Mouse (Mus musculus): ENCODE data around the gene Nthl1.
A peak's percentile ranks its signal among the peaks of the same experiment; 100 is the strongest.

The Nthl1 gene

DNA sequence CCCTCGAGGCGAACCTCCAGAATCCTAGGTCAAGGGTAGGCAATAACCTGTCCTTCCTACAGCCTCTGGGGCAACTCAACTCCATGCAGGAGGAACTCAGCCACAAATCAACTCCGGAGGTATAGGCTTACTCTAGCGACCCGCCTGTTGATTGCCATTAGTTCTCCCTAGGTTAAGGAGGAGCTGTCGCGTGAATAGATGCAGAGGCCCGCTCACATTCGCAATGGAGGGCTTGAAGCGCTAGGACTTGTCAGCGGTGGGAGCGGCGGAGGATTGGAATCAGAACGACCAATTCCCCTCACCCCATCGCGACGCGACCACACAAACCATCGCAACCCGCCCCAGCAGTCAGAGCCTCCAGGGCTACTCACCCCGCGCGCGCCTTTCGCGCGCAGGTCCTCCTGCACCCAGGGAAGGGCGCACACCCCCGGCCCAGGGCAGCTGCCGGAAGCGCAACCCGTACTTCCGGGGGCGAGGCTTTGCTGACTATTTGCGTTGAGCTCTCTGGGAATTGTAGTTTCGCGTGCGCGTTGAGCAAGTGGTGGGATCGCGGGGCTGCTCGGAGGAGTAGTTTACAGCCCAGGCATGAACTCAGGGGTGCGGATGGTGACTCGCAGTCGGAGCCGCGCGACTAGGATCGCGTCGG lies at the start of gene Nthl1, which contains the start of gene Tsc2:
Nthl1 (plus strand) TSS at position 514 of the 646 bp plus-strand sequence.
Tsc2 (minus strand) TSS at position 464 of the 646 bp plus-strand sequence.
- peak; percentile 62 to 75 for DNase-seq (ENCODE audit: low spot score in 2 of 2)

DNA sequence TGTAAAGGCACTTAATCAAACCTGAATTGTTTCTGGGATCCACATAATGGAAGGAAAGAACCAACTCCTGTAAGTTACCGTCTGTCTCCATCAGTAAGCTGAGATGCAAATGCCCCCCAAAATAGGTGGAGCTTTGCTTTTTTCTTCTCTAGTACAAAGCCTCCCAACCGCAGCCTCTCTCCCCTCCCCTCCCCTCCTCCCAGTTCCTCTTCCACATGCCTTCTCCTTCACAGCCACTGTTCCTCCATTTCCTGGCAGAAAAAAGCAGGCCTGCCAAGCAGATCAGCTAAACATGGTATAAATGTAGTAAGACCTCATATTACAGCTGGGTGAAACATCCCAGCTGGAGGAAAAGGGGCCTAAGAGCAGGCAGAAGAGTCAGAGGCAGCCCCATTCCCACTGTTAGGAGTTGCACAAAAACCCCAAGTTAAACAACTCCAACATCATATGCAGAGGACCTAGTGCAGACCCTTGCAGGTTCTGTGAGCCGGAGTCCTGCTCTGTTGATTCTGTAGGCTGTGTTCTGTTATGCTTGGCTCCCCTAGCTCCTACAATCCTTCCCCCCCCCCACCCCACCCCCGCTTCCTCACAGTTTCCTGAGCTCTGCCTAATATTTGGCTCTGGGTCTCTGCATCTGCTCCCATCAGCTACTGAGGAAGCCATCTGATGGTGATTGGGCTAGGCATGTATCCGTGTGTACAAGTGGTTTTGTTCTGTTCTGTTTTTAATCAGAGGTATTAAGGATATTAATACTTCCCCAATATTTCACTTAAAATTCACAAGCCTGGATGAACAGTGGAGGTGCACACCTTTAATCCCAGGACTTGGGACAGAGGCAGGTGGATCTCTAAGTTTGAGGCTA lies 48.6 kb upstream of the Nthl1 start:
- no peak for DNase-seq (ENCODE audit: low spot score in 2 of 2)

DNA sequence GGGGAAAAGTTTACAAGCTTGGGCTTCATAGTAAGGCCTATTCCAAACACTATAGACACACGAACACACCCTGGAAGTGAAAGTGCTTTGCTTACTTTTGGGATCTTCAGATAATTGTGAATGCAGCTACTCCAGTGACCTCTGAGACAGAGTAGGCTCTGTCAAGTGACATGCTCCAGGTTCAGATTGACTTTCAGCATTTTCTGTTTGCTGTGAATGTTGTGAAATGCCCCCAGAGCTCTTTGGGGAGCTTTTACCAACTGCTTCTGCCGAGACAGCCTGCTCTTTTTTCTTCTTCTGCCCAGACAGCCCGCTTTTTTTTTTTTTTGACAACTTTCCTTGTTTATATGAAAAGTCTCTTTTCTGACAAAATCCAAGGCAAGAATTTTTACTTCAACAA lies 48.0 kb upstream of the Nthl1 start:
- no peak for DNase-seq (ENCODE audit: low spot score in 2 of 2)

DNA sequence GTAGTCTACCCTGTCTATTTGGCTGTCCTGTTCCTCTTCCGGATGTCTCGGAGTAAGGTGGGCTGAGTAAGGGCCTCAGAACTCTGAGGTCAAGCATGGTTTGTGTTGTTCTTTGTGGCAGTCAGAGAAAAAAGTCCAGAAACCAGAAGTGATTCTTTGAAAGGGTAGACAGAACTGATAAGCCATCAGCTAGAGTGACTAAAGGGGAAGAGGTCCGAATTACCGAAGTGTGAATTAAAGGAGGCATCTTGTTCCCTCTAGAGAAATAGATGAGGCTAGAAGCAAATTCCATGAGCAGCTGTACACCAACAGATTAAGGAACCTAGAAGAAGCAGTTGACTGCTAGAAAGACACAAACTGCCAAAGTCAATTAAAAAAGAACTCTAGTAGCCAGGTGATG lies 45.9 kb upstream of the Nthl1 start:
- DNase-seq (ENCODE audit: low spot score in 2 of 2) = no peak

DNA sequence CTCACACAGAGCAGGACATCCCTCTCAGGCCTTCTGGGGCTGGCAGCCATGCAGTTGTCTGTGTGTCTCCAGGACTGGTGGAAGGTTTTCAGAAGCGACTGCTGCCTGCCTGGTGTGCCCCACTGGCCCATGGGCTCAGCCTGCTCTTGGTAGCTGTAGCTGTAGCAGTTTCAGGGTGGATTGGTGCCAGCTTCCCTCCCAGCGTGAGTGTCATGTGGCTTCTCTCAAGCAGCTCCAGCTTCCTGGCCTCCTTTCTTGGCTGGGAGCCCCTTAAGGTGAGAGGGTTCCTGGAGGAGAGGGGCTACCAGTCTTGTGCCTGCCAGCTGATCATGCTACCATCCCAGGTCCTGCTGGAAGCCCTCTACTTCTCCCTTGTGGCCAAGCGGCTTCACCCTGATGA lies 41.5 kb upstream of the Nthl1 start:
- no peak for DNase-seq (ENCODE audit: low spot score in 2 of 2)

DNA sequence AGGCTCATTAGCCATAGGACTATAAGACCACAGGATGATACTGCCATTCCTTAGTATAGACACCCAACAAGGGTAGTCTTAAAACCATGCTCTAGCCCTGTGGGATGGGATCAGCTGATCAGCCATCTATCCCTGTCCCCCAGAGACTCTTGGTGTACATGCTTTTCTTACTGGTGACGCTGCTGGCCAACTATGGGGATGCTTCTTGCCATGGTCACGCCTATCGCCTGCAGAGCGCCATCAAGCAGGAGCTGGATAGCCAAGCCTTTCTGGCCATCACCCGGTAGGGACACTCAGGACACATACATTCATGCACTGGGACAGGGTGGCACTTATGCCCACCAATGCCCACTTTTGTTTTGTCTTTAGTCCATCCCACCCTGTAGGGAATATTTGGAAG lies 40.8 kb upstream of the Nthl1 start:
- no peak for DNase-seq (ENCODE audit: low spot score in 2 of 2)

DNA sequence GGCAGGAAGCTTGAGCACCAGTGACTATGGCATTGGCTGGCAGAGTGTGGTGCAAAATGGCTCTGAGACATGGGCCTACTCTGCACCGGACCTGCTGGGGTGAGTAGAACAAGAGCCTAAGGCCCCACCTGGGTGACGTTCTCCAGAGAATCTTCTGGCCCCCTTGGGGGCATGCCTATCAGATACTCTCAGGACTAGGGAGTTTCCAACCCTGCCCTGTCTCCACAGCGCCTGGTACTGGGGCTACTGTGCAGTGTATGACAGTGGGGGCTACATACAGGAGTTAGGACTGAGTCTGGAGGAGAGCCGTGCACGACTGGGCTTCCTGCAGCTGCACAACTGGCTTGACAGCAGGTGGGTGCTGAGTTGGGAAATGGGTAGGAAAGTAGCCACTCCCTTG lies 39.2 kb upstream of the Nthl1 start:
- no peak for DNase-seq (ENCODE audit: low spot score in 2 of 2)

DNA sequence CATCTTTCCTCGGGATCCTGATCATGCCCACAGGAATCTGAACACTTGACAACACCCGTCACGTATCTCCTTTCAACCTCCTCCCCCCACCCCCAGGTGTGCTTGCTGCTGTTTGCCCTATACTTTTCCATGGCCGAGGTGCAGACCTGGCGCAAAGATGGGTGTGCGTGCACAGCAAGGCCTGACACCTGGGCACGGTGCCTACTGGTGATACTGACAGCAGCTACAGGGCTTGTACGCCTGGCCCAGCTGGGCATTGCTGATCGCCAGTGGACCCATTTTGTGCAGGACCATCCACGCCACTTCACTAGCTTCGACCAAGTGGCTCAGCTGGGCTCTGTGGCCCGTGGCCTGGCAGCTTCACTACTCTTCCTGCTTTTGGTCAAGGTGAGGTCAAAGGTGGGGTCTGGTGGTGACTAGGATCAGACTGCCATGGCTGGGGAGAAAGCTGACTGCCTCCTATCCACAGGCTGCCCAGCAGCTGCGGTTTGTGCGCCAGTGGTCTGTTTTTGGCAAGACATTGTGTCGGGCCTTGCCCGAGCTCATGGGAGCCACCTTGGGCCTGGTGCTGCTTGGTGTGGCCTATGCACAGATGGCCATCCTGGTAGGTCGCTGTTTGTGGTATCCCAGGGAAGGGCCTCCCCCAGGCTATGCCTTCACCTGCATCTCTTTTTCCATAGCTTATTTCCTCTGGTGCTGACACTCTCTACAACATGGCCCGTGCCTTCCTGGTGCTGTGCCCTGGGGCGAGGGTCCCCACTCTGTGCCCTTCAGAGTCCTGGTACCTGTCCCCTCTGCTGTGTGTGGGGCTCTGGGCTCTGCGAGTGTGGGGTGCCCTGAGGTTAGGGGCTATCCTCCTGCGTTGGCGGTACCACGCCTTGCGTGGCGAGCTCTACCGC lies 38.2 kb upstream of the Nthl1 start:
- DNase-seq (ENCODE audit: low spot score in 2 of 2) = no peak

DNA sequence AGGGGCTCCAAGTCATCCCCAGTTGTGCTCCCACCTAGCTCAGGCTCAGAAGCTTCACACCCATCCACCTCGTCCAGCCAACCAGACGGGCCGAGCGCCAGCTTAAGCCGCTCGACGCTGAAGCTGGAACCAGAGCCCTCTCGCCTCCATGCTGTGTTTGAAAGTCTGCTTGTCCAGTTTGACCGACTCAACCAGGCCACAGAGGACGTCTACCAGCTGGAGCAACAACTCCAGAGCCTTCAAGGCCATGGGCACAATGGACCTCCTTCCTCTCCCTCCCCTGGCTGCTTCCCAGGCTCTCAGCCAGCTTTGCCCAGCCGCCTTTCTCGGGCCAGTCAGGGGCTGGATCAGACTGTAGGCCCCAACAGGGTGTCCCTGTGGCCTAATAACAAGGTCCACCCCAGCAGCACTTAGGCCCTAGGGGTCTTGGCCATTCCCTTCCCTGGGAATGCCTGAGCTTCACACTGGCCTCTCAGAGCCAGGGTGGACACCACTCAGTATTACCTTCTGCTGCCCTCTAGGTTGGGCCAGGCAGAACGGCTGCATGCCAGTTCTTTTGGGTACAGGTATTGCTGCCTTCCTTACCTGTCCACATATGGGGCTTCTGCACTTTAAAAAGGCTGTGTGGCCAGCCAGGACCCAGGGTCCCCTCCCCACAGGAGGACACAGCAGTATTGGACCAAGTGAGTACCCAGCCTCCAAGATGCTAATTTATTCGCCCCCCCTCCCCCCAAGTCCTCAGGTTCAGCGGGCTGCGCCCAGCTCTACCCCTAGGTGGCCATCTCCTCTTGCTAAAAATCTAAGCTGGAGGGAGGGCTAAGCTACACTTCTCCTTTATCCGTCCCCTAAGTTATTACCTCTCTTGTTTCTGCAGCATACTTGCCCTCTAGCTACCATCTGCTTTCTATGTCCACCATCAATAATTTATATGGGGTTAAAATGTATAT lies 37.1 kb upstream of the Nthl1 start:
- DNase-seq (ENCODE audit: low spot score in 2 of 2) = no peak

DNA sequence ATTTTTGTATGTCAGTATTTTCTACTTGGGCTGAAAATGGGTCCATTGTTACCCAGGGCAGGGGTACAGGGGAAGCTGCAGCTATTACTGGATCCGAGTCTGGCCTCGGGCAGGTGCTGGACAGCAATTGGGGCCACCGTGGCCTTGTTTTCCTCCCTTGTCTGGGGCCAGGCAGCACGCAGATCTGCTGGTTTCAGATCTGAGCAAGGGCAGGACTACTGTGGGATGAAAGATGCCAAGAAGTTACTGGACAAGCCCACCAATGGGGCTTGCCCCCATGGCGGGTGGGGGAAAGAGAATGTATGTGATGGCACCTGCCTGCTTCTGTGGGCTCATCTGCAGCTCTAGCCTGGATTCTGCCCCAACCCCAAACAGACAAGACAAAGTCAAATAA lies 36.4 kb upstream of the Nthl1 start:
- DNase-seq (ENCODE audit: low spot score in 2 of 2) = no peak

DNA sequence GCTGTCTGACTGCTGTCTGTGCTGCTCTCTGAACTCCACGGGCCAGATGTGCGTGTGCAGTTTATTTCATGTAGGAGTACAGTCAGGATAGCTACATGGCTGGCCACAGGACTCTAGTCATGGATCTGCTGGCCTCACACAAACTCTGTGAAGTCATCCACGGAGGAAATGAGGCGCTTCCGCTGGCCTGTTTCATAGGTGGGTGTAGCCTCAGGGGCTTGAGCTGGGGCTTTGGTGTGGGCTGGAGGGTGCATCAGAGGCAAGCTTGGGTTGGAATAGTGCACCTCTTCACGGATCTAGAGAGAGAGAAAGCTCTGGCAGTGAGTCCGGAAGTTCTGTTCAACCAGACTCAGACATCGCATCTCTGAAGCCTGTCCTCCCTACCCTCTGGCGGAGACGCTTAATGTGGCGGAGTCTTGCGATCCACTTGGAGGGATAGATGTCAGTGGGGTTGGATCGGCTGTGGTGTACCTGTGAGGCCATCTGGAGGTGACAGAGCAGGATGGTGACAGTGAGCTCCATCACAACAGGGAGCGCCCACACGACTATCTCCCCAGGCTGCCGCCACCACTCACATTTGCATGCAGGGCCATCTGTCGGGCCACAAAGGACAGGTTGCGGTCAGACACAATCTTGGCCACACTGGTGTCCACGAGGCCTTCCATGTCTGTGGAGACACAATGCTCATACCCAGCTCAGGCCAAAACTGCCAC lies 35.9 kb upstream of the Nthl1 start:
- DNase-seq (ENCODE audit: low spot score in 2 of 2) = no peak

DNA sequence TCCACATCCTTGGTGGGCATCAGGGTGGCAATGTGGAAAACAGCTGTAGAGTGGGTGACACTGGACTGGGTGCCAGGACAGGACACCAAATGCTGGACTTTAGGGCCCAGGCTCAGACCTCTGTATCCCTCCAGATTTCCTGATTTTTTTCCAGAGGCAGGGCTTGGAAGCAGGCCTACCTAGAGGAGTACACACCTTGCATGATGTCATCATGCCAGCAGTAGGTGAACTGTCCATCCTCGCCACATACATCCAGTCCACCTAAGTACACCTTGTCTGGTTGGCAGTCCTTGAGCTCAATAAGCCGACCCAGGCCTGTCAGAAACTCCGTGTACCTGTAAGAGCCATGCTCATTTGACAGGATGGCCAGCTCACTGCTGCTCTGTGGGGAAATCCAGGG lies 34.5 kb upstream of the Nthl1 start:
- no peak for DNase-seq (ENCODE audit: low spot score in 2 of 2)

DNA sequence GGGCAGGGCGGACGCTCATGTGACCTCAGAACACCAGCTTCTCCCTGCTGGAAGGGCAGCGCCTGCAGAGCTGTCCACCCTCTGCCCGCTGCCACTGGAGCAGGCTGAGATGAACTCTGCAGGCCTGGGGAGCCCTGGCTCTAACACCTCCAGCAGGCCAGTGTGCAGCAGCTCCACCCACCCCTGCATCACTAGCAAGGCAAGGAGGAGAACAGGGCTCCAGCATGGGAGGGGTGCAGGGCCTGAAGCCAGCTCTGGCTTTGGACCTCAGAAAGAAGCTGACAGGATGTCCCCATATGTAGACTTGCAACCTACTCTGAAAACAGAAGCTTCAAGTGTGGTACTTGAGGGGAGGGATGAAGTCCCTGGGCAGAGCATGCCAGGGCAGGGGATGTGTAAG lies 32.0 kb upstream of the Nthl1 start:
- DNase-seq (ENCODE audit: low spot score in 2 of 2) = no peak

DNA sequence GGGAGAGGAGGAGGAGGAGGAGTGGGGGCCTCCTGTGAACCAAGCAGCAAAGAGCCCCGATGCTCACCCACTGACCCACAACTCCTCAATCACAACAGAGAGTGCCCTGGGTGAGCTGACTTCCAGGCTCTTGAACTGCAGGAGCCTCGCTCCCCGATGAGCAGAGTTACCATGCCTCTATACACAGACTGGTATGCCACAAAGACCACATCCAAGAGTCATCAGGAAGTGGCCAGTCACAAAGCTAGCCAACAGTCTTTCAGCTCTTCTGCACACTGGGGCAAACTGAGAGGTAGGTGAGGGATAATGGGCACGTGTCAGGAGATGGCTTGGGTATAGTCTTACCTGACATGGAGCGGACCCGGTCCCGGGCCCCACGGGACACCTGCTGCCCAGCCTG lies 28.5 kb upstream of the Nthl1 start:
- DNase-seq (ENCODE audit: low spot score in 2 of 2) = no peak

DNA sequence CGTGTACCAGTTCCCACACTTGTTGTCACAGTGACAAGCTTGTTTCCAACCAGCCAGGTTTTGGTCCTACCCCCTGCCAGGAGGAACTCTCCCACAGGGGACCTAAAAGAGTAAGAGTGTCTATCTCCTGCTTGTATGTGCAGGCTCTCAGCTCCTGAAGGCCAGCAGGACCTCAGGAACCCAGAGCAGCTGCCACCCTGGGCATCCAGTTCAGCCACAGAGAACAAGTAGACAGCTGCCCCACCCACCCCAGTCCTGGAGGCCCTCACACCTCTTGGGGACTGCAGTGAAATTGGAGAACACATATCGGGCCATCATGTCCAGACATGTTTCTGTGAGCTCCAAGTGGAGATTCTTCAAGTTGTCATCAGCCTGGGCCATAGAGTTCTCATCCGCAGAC lies 27.9 kb upstream of the Nthl1 start:
- DNase-seq (ENCODE audit: low spot score in 2 of 2) = no peak

DNA sequence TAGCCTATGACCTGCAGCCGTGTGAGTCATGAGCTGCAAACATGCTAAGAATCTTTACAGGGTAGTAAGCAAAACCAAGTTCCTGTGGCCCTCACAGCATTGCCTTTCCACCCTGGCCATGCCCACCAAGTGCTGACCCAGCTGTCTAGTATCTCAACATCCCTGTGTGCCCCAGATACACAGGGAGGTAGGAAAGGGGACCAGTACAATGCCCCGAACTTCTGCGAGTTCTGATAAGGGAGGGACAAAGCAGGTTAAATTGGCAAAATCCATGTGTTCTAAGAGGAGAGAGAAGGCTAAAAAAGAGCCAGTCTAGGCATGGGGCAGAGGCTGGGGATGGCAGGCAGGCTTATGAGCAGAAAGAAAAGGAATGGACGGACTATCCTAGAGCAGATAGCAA lies 24.1 kb upstream of the Nthl1 start:
- no peak for DNase-seq (ENCODE audit: low spot score in 2 of 2)

DNA sequence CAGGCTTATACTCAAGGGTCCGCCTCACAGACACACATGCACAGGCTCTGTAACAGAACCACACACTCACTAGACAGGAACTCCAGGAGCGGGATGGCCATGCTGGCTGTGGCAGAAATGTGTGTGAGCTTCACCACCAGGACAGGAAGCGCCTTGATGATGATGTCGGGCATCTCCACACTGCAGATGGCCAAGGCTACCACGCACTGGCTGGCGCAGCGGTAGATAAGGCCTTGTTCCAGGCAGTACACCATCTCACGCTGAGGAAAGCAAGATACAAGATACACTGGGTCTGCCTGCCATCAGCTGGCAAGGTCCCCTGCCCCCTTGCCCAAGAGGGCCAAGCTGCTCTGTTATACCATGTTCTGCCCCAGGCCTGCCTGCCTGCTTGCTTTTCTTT lies 23.6 kb upstream of the Nthl1 start:
- DNase-seq (ENCODE audit: low spot score in 2 of 2) = no peak

DNA sequence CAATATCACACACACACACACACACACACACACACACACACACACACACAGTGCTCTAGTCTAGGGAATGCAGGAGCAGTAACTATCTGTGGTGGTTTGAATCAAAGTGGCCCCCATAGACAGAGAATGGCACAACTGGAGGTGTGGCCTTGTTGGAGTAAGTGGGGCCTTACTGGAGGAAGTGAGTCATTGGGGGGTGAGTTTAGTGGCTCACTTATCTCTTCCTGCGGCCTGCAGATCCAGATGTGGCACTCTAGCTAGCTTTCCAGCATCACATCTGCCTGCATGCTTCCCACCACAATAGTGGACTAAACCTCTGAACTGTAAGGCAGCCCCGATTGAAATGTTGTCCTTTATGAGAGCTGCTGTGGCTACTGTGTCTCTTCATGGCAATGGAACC lies 21.8 kb upstream of the Nthl1 start:
- DNase-seq (ENCODE audit: low spot score in 2 of 2) = no peak

DNA sequence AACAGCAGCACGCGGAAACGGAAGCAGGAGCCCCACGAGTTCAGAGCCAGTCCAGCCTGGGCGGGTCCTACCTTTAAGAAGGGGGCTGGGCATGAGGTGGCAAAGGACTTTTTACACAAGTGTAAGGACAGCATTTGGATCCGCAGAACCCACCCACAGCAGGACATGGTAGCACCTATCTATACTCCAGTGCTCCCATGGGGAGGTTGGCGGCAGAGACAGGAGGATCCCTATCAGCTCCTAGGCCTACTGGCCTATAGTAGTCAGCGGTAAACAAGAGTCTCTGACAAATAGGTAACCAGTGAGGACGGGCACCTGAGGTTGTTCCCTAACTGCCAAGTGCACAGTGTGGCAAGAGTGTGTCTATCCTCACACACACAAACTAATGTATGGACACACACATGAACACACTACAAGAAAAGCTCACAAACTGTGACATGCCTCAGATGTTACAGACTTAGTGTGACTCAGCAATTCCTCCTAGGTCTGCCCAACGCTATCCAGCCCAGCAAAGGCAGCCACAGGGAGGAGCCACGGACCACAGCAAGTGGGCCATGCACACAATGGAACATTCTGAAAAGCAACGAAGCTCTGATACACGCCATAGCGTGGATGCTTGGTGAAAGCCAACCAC lies 14.8 kb upstream of the Nthl1 start:
- DNase-seq (ENCODE audit: low spot score in 2 of 2) = no peak

DNA sequence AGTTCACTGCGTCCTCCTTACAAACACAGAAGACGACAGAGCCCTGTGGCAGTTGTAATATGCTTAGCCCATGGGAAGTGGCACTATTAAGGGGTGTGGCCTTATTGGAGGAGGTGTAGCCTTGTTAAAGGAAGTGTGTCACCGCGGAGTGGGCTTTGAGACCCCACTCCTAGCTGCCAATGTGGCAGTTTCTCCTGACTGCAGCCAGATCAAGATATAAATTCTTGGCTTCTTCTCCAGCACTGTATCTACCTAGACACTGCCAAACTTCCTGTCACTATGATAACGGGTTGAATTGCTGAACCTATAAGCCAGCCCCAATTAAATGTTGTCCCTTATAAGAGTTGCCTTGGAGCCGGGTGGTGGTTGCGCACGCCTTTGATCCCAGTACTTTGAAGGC lies 7.0 kb upstream of the Nthl1 start:
- DNase-seq (ENCODE audit: low spot score in 2 of 2) = no peak
